Mouse (Mus musculus) liver, adult 2 months (tissue): ENCODE measurements around the gene Trmt61a. TPM values are rescaled to one million over a fixed set of nuclear protein-coding genes. Genes with fewer than 3 reads are reported as not detected.
"Not testable (repeated sequence)": the region's sequence is repeated elsewhere in the genome, so short reads cannot be mapped to it uniquely, and the experiment has no call there.

Experiments used
- DNase-seq: peaks from one replicate; pipeline ENCODE4 v3.0.0-alpha.2; 2011; ENCODE audit warnings: low read depth, low spot score; ENCODE audit errors: extremely low read depth
- H3K27ac ChIP-seq: fragments of 200-500 bp; replicated peaks from 2 replicates; pipeline ENCODE4 v1.5.1; 2012; ENCODE audit warnings: low read depth, mild to moderate bottlenecking, control low read depth, inconsistent platforms, low read length; ENCODE audit not compliant: insufficient read depth
- H3K27me3 ChIP-seq: fragments of 200-500 bp; 2 replicates; pipeline ENCODE4 v1.6.1; 2012; ENCODE audit warnings: mild to moderate bottlenecking, moderate library complexity, low read length, inconsistent platforms; ENCODE audit not compliant: control insufficient read depth, insufficient read depth
- H3K36me3 ChIP-seq: fragments of 200-500 bp; 2 replicates; pipeline ENCODE4 v1.6.1; 2012; ENCODE audit warnings: low read length, inconsistent platforms; ENCODE audit not compliant: control insufficient read depth, insufficient read depth
- H3K4me1 ChIP-seq: fragments of 200-500 bp; 2 replicates; pipeline ENCODE4 v1.6.1; 2011; ENCODE audit warnings: low read length; ENCODE audit not compliant: control insufficient read depth, insufficient read depth
- H3K4me3 ChIP-seq: fragments of 200-500 bp; 2 replicates; pipeline ENCODE4 v1.5.1; 2011; ENCODE audit warnings: low read depth, mild to moderate bottlenecking, control low read depth, low read length, moderate library complexity; ENCODE audit not compliant: insufficient read depth
- H3K79me2 ChIP-seq: fragments of 200-500 bp; 2 replicates; pipeline ENCODE4 v1.6.1; 2012; ENCODE audit warnings: inconsistent platforms, mild to moderate bottlenecking, low read length, moderate library complexity; ENCODE audit not compliant: control insufficient read depth, insufficient read depth
- H3K9ac ChIP-seq: fragments of 200-500 bp; 2 replicates; pipeline ENCODE4 v1.6.1; 2012; ENCODE audit warnings: low read depth, mild to moderate bottlenecking, control low read depth, inconsistent platforms, low read length
- CTCF ChIP-seq: fragments of 200-500 bp; IDR thresholded peaks from 2 replicates; pipeline ENCODE4 v1.5.1; 2011; ENCODE audit warnings: low read depth, low read length, control low read depth
- POLR2A ChIP-seq: fragments of 200-500 bp; IDR thresholded peaks from 2 replicates; pipeline ENCODE4 v1.6.1; 2011; ENCODE audit warnings: low read length, control low read depth; ENCODE audit not compliant: insufficient read depth; ENCODE audit errors: extremely low read depth
- WGBS: fragments of 180-500 bp; shearing (Covaris S2); methylation state at CpG from one replicate; pipeline ENCODE4 v1.1.7; 2018; 5-methylcytosine and 5-hydroxymethylcytosine counted together
- polyA plus RNA-seq: library from polyadenylated mRNA; depleted of rRNA; stranded (reverse); fragments of >200 nt; gene quantifications from 2 replicates; pipeline ENCODE4 v1.2.3, GENCODE M21; 2012
- total RNA-seq: library from RNA; depleted of rRNA; stranded (reverse); fragments of >200 nt; gene quantifications from 2 replicates; pipeline ENCODE4 v1.2.3, GENCODE M21; 2014

The Trmt61a gene
- total and polyA plus RNA-seq, 2 experiments = 2.3 to 33.1 TPM

DNA sequence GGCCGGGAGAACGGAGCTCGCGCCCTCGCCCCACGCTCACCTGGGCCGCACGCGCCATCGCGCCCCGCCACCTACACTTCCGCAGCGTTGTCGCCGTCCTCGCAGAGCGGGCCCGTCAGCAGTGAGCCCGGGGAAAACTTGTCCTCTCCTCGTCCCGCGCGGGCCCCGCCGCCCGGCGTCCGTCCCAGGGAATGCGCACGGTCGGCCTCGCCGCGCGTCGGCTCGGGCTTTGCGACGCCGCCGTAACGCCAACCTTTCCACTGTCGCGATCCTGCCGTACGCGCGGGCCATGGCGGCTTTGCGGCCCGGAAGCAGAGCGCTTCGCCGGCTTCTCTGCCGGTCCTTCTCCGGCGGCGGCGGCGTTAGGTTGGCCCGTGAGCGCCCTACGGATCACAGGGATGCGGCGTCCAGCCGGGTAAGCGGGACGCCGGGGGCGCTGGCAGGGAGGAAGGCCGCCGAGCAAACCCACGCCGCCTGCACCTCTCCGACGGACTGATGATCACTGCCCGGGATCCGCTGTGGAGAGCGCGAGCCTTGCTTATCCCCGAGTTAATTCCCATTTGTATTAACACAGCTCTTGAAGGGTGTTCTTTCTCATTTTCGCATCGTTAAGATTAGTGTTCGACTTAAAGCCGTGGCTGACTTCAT is 35.2 kb downstream of the Trmt61a start, which contains the start of the genes Bag5 and Apopt1:
Gene Bag5, minus strand, starts transcription at position 254 of the 648 bp plus-strand sequence.
Gene Apopt1, plus strand, starts transcription at position 258 of the 648 bp plus-strand sequence.
- H3K4me1 ChIP-seq = peaks cover 10% of the 10 kb centered on the region
- peak within 1 kb of the TSS; percentile 75 for H3K4me3 ChIP-seq
- H3K27me3 ChIP-seq = no peaks in the 10 kb centered on the region
- TF ChIP-seq POLR2A = peak; percentile 62; the same call in 1 of the 2 replicates
- peak; percentile 14; the same call in 1 of the 2 replicates for TF ChIP-seq CTCF
- H3K36me3 ChIP-seq = peaks cover 13% of the 10 kb centered on the region
- DNase-seq = peak; percentile 72
- H3K79me2 ChIP-seq = peaks cover 8% of the 10 kb centered on the region; the same call in 1 of the 2 replicates
- peak within 1 kb of the TSS; percentile 87 for H3K9ac ChIP-seq
- peak within 1 kb of the TSS; percentile 23; the same call in 1 of the 2 replicates for H3K27ac ChIP-seq
- under 1% methylated on average over 83 of the region's 86 CpGs for WGBS

- H3K27ac ChIP-seq, H3K9ac ChIP-seq, H3K4me3 ChIP-seq, H3K79me2 ChIP-seq, H3K27me3 ChIP-seq, DNase-seq, H3K4me1 ChIP-seq: not testable (repeated sequence)
- 60% methylated on average over 6 of the region's 6 CpGs for WGBS
- H3K36me3 ChIP-seq = peaks cover 11% of the 10 kb centered on the region
Observed at GRCm38 (mm10) chr12:111713880-111714279, 36.0 kb downstream of the Trmt61a start.

DNA sequence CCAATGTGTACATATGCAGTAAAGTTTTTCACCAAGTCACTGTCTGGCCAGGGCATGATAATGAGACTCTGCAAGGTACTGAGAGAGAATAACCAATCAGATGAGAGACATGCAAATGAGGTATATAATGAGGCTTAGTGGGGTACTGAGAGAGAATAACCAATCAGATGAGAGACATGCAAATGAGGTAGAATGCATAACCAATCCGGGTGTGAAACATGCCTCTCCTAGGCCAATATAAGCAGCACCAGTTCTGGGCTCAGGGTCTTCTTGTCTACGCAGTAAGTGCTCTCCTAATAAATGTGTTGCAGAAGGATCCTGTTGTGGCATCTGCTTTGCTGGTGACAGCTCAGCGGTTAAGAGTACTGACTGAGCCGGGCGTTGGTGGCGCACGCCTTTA is 38.6 kb downstream of the Trmt61a start:
- Histone ChIP-seq H3K9ac (no peak overlapping the region), H3K79me2 (peaks cover 8% of the 10 kb centered on the region; the same call in 1 of the 2 replicates)
- WGBS = 95% methylated on average over 7 of the region's 7 CpGs

GRCm38 (mm10) chr12:111718656-111719055 is 40.8 kb downstream of the Trmt61a start:
- Histone ChIP-seq H3K4me3 (no peak overlapping the region), H3K27ac (no peak overlapping the region), H3K27me3 (no peaks in the 10 kb centered on the region), H3K79me2 (peaks cover 4% of the 10 kb centered on the region; the same call in 1 of the 2 replicates), H3K4me1 (0 out of 2 replicates have a peak, but pooled peaks cover 2% of the 10 kb centered on the region), H3K36me3 (no peaks in the 10 kb centered on the region; the same call in 1 of the 2 replicates), H3K9ac (no peak overlapping the region)
- no peak for DNase-seq
- 81% methylated on average over 8 of the region's 8 CpGs for WGBS
- TF ChIP-seq CTCF = no peak

More for the DNA sequence above, 38.6 kb downstream of the Trmt61a start:
- no peaks in the 10 kb centered on the region for H3K27me3 ChIP-seq
- no peak overlapping the region for H3K27ac ChIP-seq
- TF ChIP-seq POLR2A = no peak
- TF ChIP-seq CTCF = no peak
- H3K4me3 ChIP-seq = no peak overlapping the region
- no peak for DNase-seq
- H3K36me3 ChIP-seq = no peaks in the 10 kb centered on the region
- H3K4me1 ChIP-seq = peaks cover 9% of the 10 kb centered on the region

GRCm38 (mm10) chr12:111720222-111720621 is 42.3 kb downstream of the Trmt61a start:
- Histone ChIP-seq H3K4me3 (no peak overlapping the region), H3K9ac (no peak overlapping the region), H3K36me3 (no peaks in the 10 kb centered on the region; the same call in 1 of the 2 replicates), H3K27me3 (no peaks in the 10 kb centered on the region), H3K27ac (no peak overlapping the region), H3K4me1 (no peaks in the 10 kb centered on the region), H3K79me2 (no peaks in the 10 kb centered on the region; the same call in 1 of the 2 replicates)
- no peak for DNase-seq
- TF ChIP-seq POLR2A (no peak), CTCF (no peak)
- 95% methylated on average over 4 of the region's 4 CpGs for WGBS

GRCm38 (mm10) chr12:111722654-111723053 is 44.7 kb downstream of the Trmt61a start:
- no peak overlapping the region for H3K9ac ChIP-seq
- H3K79me2 ChIP-seq = no peaks in the 10 kb centered on the region
- DNase-seq = no peak
- H3K4me1 ChIP-seq = no peaks in the 10 kb centered on the region; the same call in 1 of the 2 replicates
- H3K36me3 ChIP-seq = no peaks in the 10 kb centered on the region; the same call in 1 of the 2 replicates
- WGBS = 79% methylated on average over 9 of the region's 9 CpGs
- H3K27me3 ChIP-seq = no peaks in the 10 kb centered on the region
- H3K4me3 ChIP-seq = no peak overlapping the region
- TF ChIP-seq CTCF (peak; percentile 57; the same call in 1 of the 2 replicates), POLR2A (no peak)
- H3K27ac ChIP-seq = no peak overlapping the region
